Mouse (Mus musculus): ENCODE measurements around the gene Vgll2. TPM values are rescaled to one million over a fixed set of nuclear protein-coding genes. Genes with fewer than 3 reads are reported as not detected.
A peak's percentile ranks its signal among the peaks of the same experiment; 100 is the strongest.

Gene Vgll2
- total RNA-seq, 2 experiments from 2014 or later, result not detected

DNA sequence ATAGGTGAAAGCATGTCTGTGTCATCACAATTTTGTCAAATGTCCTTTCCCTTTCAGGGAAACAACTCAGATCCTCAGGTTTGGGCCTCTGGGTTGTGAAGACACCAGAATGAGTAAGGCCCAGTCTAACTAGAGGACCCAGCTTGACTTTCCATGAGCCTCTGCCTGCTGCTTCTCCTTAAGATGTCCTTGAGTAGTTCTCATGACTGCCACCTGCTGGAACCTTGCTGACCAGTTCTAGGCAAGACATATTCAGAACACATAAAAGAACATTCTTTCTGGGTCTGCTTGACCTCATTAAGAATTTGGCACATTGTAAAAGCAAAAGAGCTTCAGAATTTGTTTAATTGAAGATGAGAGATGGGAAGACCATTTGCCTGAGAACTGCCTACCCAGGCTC is 50.2 kb downstream of the Vgll2 start:
- DNase-seq (ENCODE audit: low spot score in 2 of 2), result peak in 1 of 2 experiments; percentile 23

Small RNA genes within 50 kb of the gene (microRNA-seq; reads per million reads assigned to microRNA genes)
- 0 reads per million in 2 experiments for gene Gm24084

Other genes with a start within 250 kb of the Vgll2 start
- not detected for gene Ros1, start 172.7 kb downstream of the Vgll2 start, total RNA-seq (2021)
- gene Dcbld1, start 211.1 kb downstream of the Vgll2 start, total RNA-seq (2021), result 1 to 10 TPM; 8.2 to 8.4 TPM